Comparison of ENCODE assay signal across 18 mouse cellular contexts in the genomic region with DNA sequence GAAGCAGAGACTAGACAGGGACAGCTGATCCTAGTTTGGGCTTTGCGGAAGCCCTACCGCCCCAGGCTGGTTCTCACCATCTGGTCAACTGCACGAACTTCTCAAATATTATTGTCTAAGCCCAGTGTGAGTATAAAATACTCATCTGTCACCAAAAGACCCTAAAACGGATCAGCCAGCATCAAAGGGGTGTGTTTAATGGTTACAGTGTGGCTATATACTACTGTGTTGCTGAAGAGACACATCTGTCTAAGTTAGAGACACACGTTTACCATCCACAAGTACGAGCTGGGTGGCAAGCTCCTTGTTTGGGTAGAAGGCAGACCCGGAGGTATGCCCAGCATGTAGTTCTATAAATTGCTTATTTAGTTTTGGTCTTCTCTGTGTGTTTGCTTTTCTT.
"Had no signal": no experiment of that assay in that cellular context is flagged by ENCODE, and none has a peak within 500 bp of the region (broad histone marks: within the 10 kb centered on the region; RNA-seq: fewer than 3 reads in every experiment).

No protein-coding gene starts in this region.

- H3K4me3 ChIP-seq: limb, embryonic 15.5 days; midbrain, embryonic 10.5 days; midbrain, embryonic 12.5 days; myocyte; neural tube, embryonic 13.5 days; neural tube, embryonic 15.5 days had no signal

- H3K9ac ChIP-seq: limb, embryonic 15.5 days; liver, embryonic 14.5 days; midbrain, embryonic 12.5 days; neural tube, embryonic 13.5 days; neural tube, embryonic 15.5 days had no signal

- ATAC-seq: midbrain, embryonic 16.5 days had no signal

- H3K9me3 ChIP-seq: limb, embryonic 15.5 days; midbrain, embryonic 10.5 days; midbrain, embryonic 12.5 days; neural tube, embryonic 13.5 days; neural tube, embryonic 15.5 days had no signal

- H3K27me3 ChIP-seq: limb, embryonic 15.5 days; midbrain, embryonic 12.5 days; neural tube, embryonic 13.5 days; neural tube, embryonic 15.5 days had no signal

- DNase-seq: lung, adult 18-20 months; midbrain, embryonic 14.5 days; retina, postnatal 1 day; right cerebral cortex, adult 18-20 months; right cerebral cortex, postnatal 25 days; right cerebral cortex, postnatal 4 days; spleen, adult 18-20 months; thymus, adult 18-20 months; thymus, postnatal 14 days; thymus, postnatal 36 days had no signal

- H3K27ac ChIP-seq: limb, embryonic 15.5 days; liver, embryonic 14.5 days; midbrain, embryonic 12.5 days; neural tube, embryonic 13.5 days; neural tube, embryonic 15.5 days had no signal

- H3K4me2 ChIP-seq: limb, embryonic 15.5 days; midbrain, embryonic 12.5 days; neural tube, embryonic 13.5 days; neural tube, embryonic 15.5 days had no signal

- H3K36me3 ChIP-seq: midbrain, embryonic 10.5 days; midbrain, embryonic 12.5 days; neural tube, embryonic 13.5 days; neural tube, embryonic 15.5 days had no signal
